Mouse (Mus musculus) urinary bladder, postnatal 36 days (tissue): Measurements from ENCODE around the gene Foxd4.

Source experiments
- DNase-seq, 2 experiments: peaks; one replicate each; pipeline ENCODE4 v3.0.0; 2022; ENCODE audit warnings: low spot score in 2 of 2, mixed read lengths in 1 of 2

Foxd4 gene

GRCm38 (mm10) chr19:24900581-24901220 lies at the start of gene Foxd4:
TSS of gene Foxd4 (minus strand) at chr19:24901197.
- DNase-seq: no peak

- no peak for DNase-seq
Measured at GRCm38 (mm10) chr19:24945521-24946262, 44.7 kb upstream of the Foxd4 start.

- no peak for DNase-seq
Measured at GRCm38 (mm10) chr19:24937084-24937483, 36.1 kb upstream of the Foxd4 start.

- no peak for DNase-seq
Measured at GRCm38 (mm10) chr19:24929041-24929440, 28.0 kb upstream of the Foxd4 start.

- DNase-seq: no peak
Measured at GRCm38 (mm10) chr19:24920866-24921265, 19.9 kb upstream of the Foxd4 start.

- no peak for DNase-seq
Measured at GRCm38 (mm10) chr19:24908385-24909155, 7.6 kb upstream of the Foxd4 start.

GRCm38 (mm10) chr19:24907655-24908054 lies 6.7 kb upstream of the Foxd4 start:
- no peak for DNase-seq

- no peak for DNase-seq
Measured at GRCm38 (mm10) chr19:24902821-24903220, 1.8 kb upstream of the Foxd4 start.

GRCm38 (mm10) chr19:24902256-24902655 lies 1.3 kb upstream of the Foxd4 start:
- no peak for DNase-seq

- DNase-seq: no peak
Measured at GRCm38 (mm10) chr19:24901666-24902065, 669 bp upstream of the Foxd4 start.

GRCm38 (mm10) chr19:24899578-24900544 lies 1.1 kb downstream of the Foxd4 start:
- peak in 1 of 2 experiments; percentile 1 for DNase-seq

DNA sequence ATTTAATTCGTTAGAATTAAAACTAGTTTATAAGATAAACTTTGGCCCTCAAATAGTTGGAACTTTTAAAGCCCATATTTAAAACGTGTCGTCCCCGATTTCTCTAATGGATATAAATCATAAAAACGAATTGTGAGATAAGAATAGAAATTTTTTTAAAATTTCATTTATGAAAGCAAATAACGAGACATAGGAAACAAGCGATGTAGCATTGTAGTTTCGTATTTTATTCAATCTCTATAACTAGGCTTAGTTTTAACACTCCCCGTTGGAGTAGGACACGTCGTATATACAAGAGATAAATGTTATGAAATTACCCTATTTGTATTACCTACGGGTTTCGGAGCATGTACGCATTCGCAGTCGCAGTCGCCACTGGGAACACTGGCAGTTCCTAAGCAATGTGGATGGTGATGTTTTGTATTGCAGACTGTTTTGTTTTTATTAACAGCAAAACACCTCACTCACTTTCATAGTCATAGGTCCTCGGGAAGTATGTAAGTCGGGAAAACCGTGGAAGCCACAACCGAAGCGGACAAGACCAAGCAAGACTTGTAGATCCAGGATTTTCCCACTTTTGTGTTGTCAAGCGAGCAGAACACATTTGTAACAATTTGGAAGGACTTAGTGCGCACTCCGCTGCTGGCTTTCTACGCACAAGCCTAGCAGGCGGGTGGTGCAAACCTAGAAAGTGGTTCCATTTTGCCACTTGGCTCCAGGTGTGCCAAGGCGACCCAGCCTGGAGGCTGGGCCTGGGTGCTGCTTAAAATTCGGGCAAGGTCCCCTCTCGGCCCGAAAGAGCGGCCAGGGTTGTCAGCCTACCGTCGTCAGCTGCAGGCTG lies 2.0 kb downstream of the Foxd4 start:
- DNase-seq: peak in 1 of 2 experiments; percentile 1

DNA sequence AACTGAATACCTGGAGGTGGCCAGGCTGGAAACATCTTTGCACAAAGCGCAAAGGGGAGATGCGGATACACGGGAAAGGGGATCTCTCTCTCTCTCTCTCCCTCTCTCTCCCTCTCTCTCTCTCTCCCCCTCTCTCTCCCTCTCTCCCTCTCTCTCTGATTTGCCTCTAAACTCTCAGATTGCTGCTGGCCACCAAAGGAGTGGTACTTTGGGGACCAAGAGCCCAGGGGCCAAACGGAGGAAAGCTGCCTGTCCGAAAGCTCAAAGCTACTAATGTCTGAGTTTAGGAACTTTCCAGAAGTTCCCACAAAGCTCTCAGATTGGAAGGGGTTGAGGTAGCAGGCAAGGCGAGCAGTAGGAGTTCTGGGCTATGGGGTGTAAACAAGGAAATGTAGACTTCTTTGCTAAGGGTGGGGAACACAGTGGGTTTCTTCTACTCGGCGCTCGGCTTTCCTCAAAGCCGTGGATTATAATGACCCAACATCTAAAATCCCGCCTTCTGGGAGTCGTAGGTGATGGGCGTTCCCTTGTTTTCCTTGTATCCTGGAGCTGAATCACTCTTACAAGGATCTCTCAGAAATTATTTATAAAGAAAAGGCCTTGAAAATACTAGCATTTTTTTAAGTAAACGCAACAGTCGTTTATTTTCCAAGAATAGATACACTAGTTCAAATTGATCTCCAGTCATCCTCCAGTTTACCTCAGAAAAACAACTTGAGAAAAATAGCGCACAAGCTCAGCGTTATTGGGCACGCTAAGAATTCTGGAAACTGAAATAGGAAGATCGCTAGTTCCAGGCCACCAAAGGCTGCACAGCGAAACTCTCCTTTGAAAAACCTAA lies 2.9 kb downstream of the Foxd4 start:
- no peak for DNase-seq

DNA sequence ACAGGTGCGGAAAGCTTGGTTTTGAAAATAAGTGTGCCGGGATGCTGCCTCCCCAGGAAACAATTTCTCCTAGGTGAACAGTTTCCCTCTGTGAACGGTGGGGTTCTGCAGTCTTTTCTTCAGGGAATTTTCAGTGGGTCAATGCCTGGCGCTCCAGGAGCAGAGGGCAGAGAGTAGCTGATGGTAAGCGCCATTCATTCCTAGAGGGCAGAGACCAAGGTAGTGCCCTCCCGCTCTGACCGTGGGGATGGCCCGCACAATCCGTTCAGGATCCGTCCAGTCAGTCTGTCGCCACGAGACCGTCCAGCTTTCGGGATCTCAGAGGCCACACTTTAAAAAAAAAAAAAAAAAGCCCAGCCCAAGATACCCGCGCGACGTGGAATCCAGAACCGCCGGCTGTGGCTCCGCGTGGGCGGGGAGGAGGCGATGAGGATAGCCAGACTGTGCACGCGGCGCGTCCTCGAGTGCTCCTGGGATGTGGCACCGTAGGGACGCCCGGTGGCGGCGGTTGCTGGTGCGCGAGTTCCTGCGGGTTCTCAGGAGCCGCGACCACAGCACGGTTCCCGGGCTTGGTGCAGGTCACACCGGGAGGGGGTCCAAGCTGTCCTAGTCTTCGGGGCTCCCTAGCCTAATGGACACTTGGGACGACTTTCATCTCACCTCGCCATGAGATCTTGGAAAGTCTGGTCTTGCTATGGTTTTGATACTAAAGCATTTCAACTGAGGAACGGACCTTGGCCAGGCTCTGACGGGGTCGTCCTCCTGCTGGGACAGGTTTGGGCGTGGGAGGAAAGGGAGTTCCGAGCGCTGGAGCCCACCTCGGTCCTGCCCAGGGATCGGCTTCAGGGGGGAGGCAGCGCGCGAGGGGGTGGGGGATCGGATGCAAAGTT lies 3.7 kb downstream of the Foxd4 start:
- DNase-seq: no peak

DNA sequence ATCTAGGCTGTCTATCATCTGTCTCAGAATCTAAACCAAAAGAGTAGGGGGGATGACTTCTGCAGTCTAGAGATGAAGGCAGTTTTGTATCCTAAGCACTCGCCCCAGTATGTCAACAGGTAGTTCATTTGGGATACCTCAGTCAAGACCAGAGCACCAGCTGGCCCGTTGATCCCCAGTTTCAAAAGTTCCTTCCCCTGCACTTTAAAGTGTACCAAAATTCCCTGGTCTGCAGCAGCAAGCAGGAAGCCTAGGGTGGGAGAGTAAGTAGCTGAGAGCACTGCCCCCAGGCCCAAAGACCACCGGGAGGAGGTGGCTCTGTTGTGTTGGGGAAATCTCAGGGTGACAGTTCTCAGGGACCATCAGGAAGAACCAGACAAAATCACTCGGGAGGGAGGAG lies 4.5 kb downstream of the Foxd4 start:
- no peak for DNase-seq

DNA sequence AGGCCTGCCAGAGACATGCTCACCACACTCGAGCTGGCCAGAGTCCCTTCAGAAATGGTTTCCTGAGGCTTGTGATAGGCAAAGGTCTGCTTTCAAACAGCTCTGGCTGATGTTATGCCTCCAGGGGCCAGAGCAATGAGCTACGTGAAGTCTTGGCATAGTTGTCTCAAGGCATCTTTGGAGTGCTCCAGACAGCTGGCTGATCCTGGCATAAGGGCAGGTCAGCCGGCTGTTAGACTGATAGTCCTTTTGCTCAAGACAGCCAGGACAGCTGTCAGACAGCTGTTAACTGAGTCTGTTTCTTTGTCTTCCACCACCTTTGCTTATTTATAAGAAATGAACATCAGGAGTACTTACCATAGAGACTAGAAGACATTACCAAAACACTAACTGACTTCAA lies 14.1 kb downstream of the Foxd4 start:
- no peak for DNase-seq

DNA sequence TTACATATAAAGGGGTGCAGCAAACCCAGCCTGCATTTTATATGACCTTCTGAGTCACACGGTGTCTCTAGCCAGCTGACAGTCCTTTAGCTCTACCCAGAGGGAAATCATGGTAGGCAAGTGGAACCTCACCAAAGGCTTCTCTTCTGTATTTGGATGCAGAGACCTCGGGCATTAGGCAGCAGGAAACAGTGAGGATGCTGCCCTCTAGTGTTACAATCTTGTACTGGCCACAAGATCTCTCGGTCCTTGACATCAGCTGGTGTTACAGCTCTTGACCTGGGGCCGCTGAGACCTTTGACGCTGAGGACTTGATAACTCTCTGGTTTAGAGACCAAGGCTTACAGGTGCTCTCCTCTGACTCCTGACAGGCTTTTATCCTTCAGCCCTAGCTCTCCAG lies 15.5 kb downstream of the Foxd4 start:
- DNase-seq: peak; percentile 22 to 27

DNA sequence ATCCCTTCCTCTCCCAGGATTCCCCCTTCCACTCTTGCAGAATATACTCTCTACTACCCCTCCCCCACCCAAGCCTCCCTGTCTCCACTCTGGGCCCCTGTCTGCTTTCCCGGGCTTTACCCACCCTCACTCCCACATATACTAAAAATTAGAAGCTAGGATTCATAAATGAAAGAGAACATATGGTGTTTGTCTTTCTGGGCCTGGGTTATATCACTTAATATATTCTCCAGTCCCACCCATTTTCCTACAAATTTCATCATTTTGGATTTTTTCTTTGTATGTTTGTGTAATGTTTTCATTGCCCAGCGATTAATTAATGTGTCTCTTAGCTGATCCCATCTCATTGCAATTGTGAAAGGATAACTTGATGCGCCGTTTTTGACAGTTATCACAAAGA lies 19.8 kb downstream of the Foxd4 start:
- no peak for DNase-seq
